Mouse (Mus musculus): ENCODE data around the gene Dgka. TPM values are rescaled to one million over a fixed set of nuclear protein-coding genes. Genes with fewer than 3 reads are reported as not detected.

Dgka gene
- 1 to 10 TPM; 8.0 to 8.3 TPM for total RNA-seq (2021)
- long read RNA-seq, experiment 1, transcript Dgka-201 (24 exons, 2,834 nt), result major isoform, 6 of 8 reads
- long read RNA-seq, experiment 1, partial matches to known transcripts, result 1 of 8 reads
- long read RNA-seq, experiment 1, other reads (novel, unspliced or antisense), result 1 of 8 reads
- long read RNA-seq, experiment 2, transcript Dgka-201 (24 exons, 2,834 nt), result major isoform, 9 of 11 reads
- long read RNA-seq, experiment 2, partial matches to known transcripts, result 1 of 11 reads
- long read RNA-seq, experiment 2, other reads (novel, unspliced or antisense), result 1 of 11 reads

GRCm38 (mm10) chr10:128744680-128745601, at the start of gene Dgka:
Gene Dgka, minus strand, starts transcription at chr10:128744855.
- DNase-seq, result peak; percentile 25

GRCm38 (mm10) chr10:128794391-128794790, 49.7 kb upstream of the Dgka start:
- no peak for DNase-seq

GRCm38 (mm10) chr10:128793258-128793657, 48.6 kb upstream of the Dgka start:
- no peak for DNase-seq

GRCm38 (mm10) chr10:128792041-128792440, 47.4 kb upstream of the Dgka start:
- DNase-seq, result no peak

GRCm38 (mm10) chr10:128790398-128791124, 45.9 kb upstream of the Dgka start, which contains the start of gene Mmp19:
Gene Mmp19, plus strand, starts transcription at chr10:128790910.
- DNase-seq, result peak; percentile 40

- DNase-seq, result no peak
Observed at GRCm38 (mm10) chr10:128780200-128780599, 35.5 kb upstream of the Dgka start.

GRCm38 (mm10) chr10:128779011-128779795, 34.5 kb upstream of the Dgka start:
- DNase-seq, result peak; percentile 89

- DNase-seq, result no peak
Observed at GRCm38 (mm10) chr10:128778441-128778840, 33.8 kb upstream of the Dgka start.

- no peak for DNase-seq
Observed at GRCm38 (mm10) chr10:128773685-128774084, 29.0 kb upstream of the Dgka start.

GRCm38 (mm10) chr10:128772895-128773294, 28.2 kb upstream of the Dgka start:
- DNase-seq, result no peak

GRCm38 (mm10) chr10:128748252-128748864, 3.7 kb upstream of the Dgka start:
- peak; percentile 82 for DNase-seq

- DNase-seq, result peak; percentile 81
Observed at GRCm38 (mm10) chr10:128747646-128748251, 3.1 kb upstream of the Dgka start, which contains the start of gene Pym1. Gene Pym1, plus strand, starts transcription at chr10:128747889.

- no peak for DNase-seq
Observed at GRCm38 (mm10) chr10:128746972-128747645, 2.5 kb upstream of the Dgka start.

GRCm38 (mm10) chr10:128745946-128746613, 1.4 kb upstream of the Dgka start:
- DNase-seq, result peak; percentile 34

- no peak for DNase-seq
Observed at GRCm38 (mm10) chr10:128744211-128744610, 444 bp downstream of the Dgka start.

- peak; percentile 71 for DNase-seq
Observed at GRCm38 (mm10) chr10:128743791-128744191, 864 bp downstream of the Dgka start.

GRCm38 (mm10) chr10:128743235-128743634, 1.4 kb downstream of the Dgka start:
- no peak for DNase-seq

- no peak for DNase-seq
Observed at GRCm38 (mm10) chr10:128742616-128743015, 2.0 kb downstream of the Dgka start.

- no peak for DNase-seq
Observed at GRCm38 (mm10) chr10:128740296-128740695, 4.4 kb downstream of the Dgka start.
